Mouse (Mus musculus): ENCODE data around the gene Krt87. TPM values are rescaled to one million over a fixed set of nuclear protein-coding genes. Genes with fewer than 3 reads are reported as not detected.

Gene Krt87
- total RNA-seq (2021) = under 1 TPM in 1 of 2 experiments, not detected in 1; 0.21 TPM
- long read RNA-seq, experiment 1 = 0 reads
- long read RNA-seq, experiment 2 = 0 reads

GRCm38 (mm10) chr15:101438555-101438954, at the start of gene Krt87:
TSS of gene Krt87 (minus strand) at chr15:101438804.
- DNase-seq (ENCODE audit: low spot score in 2 of 2) = no peak

GRCm38 (mm10) chr15:101485911-101486635, 47.5 kb upstream of the Krt87 start:
- DNase-seq (ENCODE audit: low spot score in 2 of 2) = peak; percentile 28 to 55

GRCm38 (mm10) chr15:101484939-101485338, 46.3 kb upstream of the Krt87 start:
- no peak for DNase-seq (ENCODE audit: low spot score in 2 of 2)

DNA sequence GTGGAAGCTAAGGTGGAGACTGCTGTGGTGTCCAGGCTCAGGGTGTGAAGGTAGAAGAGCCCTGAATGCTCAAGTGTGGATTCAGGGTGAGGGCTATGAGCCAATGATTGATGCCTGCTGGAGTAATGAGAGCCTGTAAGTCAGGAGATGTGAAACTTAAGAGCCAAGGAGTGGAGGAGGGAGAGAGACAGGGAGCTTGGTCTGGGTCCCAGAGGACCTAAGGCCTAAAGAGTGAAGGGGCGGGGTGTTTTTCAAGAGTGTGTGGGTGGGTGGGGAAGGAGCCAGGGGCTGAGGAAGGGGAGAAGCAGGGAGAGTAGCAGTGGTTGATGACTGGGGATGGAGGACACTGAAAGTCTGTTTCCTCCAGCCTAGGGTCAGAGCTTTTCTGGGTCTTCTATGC, 45.0 kb upstream of the Krt87 start:
- no peak for DNase-seq (ENCODE audit: low spot score in 2 of 2)

DNA sequence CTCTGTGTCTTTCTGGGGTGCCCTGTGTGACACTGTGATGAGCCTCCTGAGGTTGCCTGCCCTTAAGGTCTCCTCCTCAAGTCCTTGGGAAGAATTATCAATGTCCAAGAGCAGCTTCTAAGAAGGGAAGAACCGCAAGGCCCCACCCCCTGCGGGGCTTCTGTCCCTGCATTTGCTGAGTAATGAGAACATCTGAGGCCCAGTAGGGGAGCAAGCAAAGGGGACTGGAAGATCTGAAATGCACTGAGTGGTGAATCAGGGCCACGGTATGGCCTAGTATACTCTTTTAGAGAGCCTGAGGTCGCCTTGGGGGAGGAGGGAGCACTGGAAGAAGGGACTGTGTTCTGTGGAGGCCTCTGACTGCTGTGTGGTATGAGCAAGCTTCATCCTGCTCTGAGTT, 43.5 kb upstream of the Krt87 start:
- no peak for DNase-seq (ENCODE audit: low spot score in 2 of 2)

DNA sequence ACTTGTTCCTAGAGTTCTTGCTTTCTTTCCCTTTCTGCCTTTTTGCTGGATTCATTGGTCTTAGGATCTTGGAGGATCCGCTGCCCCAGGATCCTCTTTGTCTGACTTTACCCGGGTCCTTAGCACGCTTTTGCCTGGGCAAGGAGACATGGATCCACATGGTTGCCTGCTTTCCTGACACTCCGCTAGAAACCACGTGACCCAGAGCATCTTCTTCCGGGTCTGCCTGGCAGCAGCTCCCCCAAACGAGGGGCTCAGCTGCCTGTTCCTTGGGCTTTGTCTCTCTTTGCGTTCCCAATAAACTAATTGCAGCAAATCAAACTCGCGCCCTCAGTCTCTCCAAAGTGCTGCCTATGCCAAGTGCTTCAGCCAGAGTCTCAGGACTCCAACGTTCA, 41.1 kb upstream of the Krt87 start:
- DNase-seq (ENCODE audit: low spot score in 2 of 2) = no peak

DNA sequence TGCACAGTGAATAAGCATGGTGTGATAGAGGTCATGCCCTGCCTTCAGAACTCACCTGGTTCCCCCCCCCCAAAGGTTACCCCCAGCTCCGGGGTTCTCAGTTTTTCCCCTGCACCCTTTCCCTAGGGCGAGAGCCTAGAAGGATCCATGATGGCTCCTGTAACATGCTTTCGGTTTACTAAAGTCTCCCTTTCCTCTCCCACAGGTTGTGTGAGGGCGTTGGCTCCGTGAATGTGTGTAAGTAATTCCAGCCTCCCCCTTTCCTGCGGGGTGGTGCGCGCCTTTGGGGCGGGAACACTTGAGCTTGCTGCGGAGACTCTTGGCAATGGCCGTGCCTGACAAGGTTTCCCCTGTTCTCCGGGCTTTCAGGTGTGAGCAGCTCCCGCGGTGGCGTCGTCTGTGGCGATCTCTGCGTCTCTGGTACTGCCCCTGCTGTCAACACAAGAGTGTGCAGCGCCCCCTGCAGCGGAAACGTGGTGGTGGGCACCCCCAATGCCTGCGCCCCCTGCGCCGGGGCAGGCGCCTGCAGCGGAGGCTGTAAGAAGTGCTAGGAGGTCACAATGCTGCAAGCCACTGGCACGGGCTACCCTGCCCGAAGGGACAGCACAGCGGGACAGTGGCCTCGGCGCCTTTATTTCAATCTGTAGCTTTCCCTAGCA, 40.5 kb upstream of the Krt87 start:
- DNase-seq (ENCODE audit: low spot score in 2 of 2) = peak; percentile 44 to 58

GRCm38 (mm10) chr15:101472952-101473528, 34.4 kb upstream of the Krt87 start, which contains the start of gene Krt86:
TSS of gene Krt86 (plus strand) at chr15:101473478.
- DNase-seq (ENCODE audit: low spot score in 2 of 2) = no peak

DNA sequence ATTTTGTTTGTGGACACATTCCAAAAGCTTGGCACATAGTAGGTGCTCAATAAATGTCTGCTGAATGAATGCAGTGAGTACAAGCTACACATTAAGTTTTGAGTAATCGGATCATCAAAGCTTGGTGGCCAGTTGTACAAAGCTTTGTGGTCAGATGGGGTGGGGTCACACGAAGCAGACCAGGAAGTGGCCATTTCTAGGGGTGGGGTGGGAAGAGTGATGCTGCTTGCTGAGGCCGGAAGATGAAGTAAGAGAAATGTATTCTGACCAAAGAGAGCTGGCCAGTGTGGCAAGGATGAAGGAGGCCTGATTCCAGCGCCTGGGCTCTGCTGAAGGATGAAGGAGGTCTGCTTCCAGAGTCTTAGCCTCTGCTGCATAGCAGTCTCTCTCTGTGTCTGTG, 30.5 kb upstream of the Krt87 start:
- DNase-seq (ENCODE audit: low spot score in 2 of 2) = no peak

GRCm38 (mm10) chr15:101463651-101464050, 25.0 kb upstream of the Krt87 start, which contains the start of gene Krt81:
TSS of gene Krt81 (minus strand) at chr15:101463751.
- no peak for DNase-seq (ENCODE audit: low spot score in 2 of 2)

- DNase-seq (ENCODE audit: low spot score in 2 of 2) = no peak
Observed at GRCm38 (mm10) chr15:101459283-101459682, 20.7 kb upstream of the Krt87 start.

GRCm38 (mm10) chr15:101458361-101458930, 19.8 kb upstream of the Krt87 start:
- DNase-seq (ENCODE audit: low spot score in 2 of 2) = no peak

DNA sequence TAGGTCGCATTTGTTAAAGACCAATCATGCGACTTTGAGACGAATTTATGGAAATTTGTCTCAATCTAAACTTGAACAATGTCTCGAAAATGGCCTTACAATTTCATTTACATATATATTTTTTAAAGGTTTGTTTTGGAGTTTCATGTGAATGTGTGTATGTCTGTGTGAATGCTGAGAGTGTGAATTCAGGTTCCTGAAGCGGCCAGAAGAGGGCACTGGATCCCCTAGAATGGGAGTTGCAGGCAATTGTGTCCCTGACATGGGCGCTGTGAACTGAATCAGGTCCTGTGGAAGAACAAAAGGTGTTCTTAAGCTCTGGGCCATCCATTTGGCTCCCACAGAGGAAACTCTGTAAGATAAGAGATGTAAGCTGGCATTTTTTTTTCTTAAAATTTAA, 17.3 kb upstream of the Krt87 start:
- DNase-seq (ENCODE audit: low spot score in 2 of 2) = no peak

DNA sequence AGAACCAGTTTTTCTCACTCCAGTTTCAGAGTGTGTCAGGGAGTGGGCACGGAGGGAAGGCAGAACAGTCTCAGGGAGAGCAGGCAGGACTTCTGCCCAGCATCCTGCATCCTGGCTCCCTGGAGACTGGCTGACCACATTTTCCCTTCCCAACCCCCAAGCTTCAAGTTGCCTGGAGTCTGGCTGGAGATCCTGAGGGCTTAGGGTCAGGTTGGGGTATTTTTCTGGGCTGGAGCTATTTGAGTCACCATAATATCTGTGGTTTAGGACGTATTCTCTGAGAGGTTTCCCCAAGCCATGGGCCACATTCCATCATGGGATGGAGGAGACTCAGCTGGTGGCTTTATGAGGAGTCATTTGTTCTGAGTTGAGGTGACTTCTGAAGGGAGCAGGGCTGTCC, 16.7 kb upstream of the Krt87 start:
- DNase-seq (ENCODE audit: low spot score in 2 of 2) = no peak

GRCm38 (mm10) chr15:101454774-101455173, 16.2 kb upstream of the Krt87 start:
- no peak for DNase-seq (ENCODE audit: low spot score in 2 of 2)

DNA sequence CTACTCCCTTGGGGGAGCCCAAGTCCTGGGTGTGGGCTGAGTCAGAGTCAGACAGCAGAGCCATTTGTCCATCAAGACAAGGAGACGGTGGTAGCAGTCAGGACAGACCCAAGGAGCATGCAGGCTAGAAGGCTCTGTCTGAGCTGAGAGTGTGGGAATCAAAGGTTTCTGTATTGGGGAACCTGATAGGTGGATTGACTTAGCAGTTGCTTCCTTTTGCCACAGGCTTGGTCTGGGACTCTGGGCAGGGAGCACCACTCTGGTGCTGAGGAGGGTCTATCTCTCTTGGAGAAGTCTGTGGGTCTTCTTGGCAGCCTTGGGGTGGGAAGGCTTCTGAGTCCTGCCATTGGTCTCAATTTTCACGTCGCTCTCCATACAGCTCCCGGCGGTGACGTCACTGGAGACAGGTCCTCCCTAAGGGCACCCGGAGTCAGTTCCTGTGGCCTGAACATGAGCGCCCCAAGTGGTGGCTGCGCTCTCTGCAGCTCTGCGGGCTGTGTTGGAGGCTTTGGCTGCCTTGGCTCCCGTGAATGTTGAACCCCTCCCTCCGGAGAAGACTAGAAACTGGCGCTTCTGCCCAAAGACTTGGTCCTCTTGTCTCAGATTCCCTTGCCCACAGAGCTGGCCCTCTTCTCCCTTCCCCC, 14.6 kb upstream of the Krt87 start:
- peak; percentile 76 to 81 for DNase-seq (ENCODE audit: low spot score in 2 of 2)

DNA sequence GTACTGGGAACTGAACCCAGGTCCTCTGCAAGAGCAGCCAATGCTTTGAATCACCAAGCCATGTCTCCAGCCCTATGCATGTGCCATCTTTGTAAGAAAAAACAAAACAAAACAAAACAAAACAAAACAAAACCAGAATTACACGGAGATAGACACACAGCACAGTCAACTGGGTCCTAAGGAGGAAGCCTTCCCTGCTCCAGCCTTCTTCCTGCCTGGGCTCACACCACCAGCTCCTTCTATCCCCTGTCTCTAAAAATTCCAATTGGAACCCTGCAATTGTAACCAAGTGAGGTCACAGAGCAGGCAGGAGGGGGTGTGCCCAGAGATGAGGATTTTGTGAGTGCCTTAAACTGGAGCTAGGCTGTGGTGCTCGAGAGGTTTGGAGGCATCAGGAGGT, 8.8 kb upstream of the Krt87 start, which contains the start of gene Krt88:
TSS of gene Krt88 (plus strand) at position 301 of the 400 bp plus-strand sequence.
- no peak for DNase-seq (ENCODE audit: low spot score in 2 of 2)

DNA sequence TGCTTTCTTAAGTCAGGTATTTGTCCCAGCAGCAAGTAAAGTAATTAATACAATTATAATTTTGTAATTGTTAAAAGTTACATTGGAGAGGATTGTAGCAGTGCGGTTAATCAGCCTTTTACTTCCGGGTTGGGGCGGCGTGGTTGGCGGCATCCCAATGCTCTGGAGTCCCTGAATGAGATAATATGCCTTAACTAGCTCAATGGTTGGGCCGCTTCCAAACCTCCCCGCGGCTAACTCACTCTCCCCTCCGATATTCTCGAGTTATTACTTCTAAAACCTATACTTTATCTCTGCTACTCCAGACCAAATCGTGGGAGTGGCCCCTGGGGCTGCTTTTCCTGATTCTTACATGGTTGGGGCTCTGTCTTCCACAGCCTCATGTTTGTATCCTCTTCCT, 8.0 kb upstream of the Krt87 start:
- no peak for DNase-seq (ENCODE audit: low spot score in 2 of 2)

GRCm38 (mm10) chr15:101440837-101441236, 2.2 kb upstream of the Krt87 start:
- no peak for DNase-seq (ENCODE audit: low spot score in 2 of 2)

GRCm38 (mm10) chr15:101436611-101437010, 2.0 kb downstream of the Krt87 start:
- DNase-seq (ENCODE audit: low spot score in 2 of 2) = no peak

- DNase-seq (ENCODE audit: low spot score in 2 of 2) = no peak
Observed at GRCm38 (mm10) chr15:101424914-101425313, 13.7 kb downstream of the Krt87 start.
